Mouse (Mus musculus): Measurements from ENCODE around the gene Nr2e3.
"Not testable (repeated sequence)": the region's sequence is repeated elsewhere in the genome, so short reads cannot be mapped to it uniquely, and the experiment has no call there.

Nr2e3 gene

GRCm38 (mm10) chr9:59960559-59960958, at the start of gene Nr2e3:
TSS of gene Nr2e3 (minus strand) at chr9:59960659.
- DNase-seq (ENCODE audit: low read depth, low spot score) = no peak

- DNase-seq (ENCODE audit: low read depth, low spot score) = no peak
Observed at GRCm38 (mm10) chr9:60008936-60009335, 48.5 kb upstream of the Nr2e3 start.

- DNase-seq (ENCODE audit: low read depth, low spot score) = no peak
Observed at GRCm38 (mm10) chr9:60002323-60002722, 41.9 kb upstream of the Nr2e3 start.

- no peak for DNase-seq (ENCODE audit: low read depth, low spot score)
Observed at GRCm38 (mm10) chr9:60001444-60001843, 41.0 kb upstream of the Nr2e3 start.

- DNase-seq (ENCODE audit: low read depth, low spot score) = no peak
Observed at GRCm38 (mm10) chr9:59997725-59998124, 37.3 kb upstream of the Nr2e3 start.

- no peak for DNase-seq (ENCODE audit: low read depth, low spot score)
Observed at GRCm38 (mm10) chr9:59991407-59991806, 30.9 kb upstream of the Nr2e3 start.

- peak; percentile 60 for DNase-seq (ENCODE audit: low read depth, low spot score)
Observed at GRCm38 (mm10) chr9:59989864-59990263, 29.4 kb upstream of the Nr2e3 start.

GRCm38 (mm10) chr9:59985900-59986572, 25.6 kb upstream of the Nr2e3 start:
- DNase-seq (ENCODE audit: low read depth, low spot score) = no peak

GRCm38 (mm10) chr9:59981116-59981515, 20.7 kb upstream of the Nr2e3 start:
- no peak for DNase-seq (ENCODE audit: low read depth, low spot score)

- no peak for DNase-seq (ENCODE audit: low read depth, low spot score)
Observed at GRCm38 (mm10) chr9:59971263-59971662, 10.8 kb upstream of the Nr2e3 start.

- peak; percentile 72 for DNase-seq (ENCODE audit: low read depth, low spot score)
Observed at GRCm38 (mm10) chr9:59969383-59969782, 8.9 kb upstream of the Nr2e3 start.

GRCm38 (mm10) chr9:59965046-59965445, 4.6 kb upstream of the Nr2e3 start:
- DNase-seq (ENCODE audit: low read depth, low spot score) = no peak

- DNase-seq (ENCODE audit: low read depth, low spot score) = no peak
Observed at GRCm38 (mm10) chr9:59964367-59964766, 3.9 kb upstream of the Nr2e3 start.

GRCm38 (mm10) chr9:59961201-59961955, 919 bp upstream of the Nr2e3 start:
- no peak for DNase-seq (ENCODE audit: low read depth, low spot score)

GRCm38 (mm10) chr9:59959276-59959675, 1.2 kb downstream of the Nr2e3 start:
- DNase-seq (ENCODE audit: low read depth, low spot score) = peak; percentile 92

- DNase-seq (ENCODE audit: low read depth, low spot score) = not testable (repeated sequence)
Observed at GRCm38 (mm10) chr9:59958115-59958514, 2.3 kb downstream of the Nr2e3 start.

- DNase-seq (ENCODE audit: low read depth, low spot score) = no peak
Observed at GRCm38 (mm10) chr9:59956496-59956895, 4.0 kb downstream of the Nr2e3 start.

GRCm38 (mm10) chr9:59955692-59956091, 4.8 kb downstream of the Nr2e3 start:
- DNase-seq (ENCODE audit: low read depth, low spot score) = no peak

- no peak for DNase-seq (ENCODE audit: low read depth, low spot score)
Observed at GRCm38 (mm10) chr9:59955199-59955598, 5.3 kb downstream of the Nr2e3 start.

- DNase-seq (ENCODE audit: low read depth, low spot score) = no peak
Observed at GRCm38 (mm10) chr9:59953556-59953955, 6.9 kb downstream of the Nr2e3 start.

GRCm38 (mm10) chr9:59952515-59953070, 7.9 kb downstream of the Nr2e3 start:
- DNase-seq (ENCODE audit: low read depth, low spot score) = no peak

- DNase-seq (ENCODE audit: low read depth, low spot score) = no peak
Observed at GRCm38 (mm10) chr9:59951943-59952342, 8.5 kb downstream of the Nr2e3 start.
